Mouse (Mus musculus): ENCODE data around the gene Sh3glb2.

Sh3glb2 gene

DNA sequence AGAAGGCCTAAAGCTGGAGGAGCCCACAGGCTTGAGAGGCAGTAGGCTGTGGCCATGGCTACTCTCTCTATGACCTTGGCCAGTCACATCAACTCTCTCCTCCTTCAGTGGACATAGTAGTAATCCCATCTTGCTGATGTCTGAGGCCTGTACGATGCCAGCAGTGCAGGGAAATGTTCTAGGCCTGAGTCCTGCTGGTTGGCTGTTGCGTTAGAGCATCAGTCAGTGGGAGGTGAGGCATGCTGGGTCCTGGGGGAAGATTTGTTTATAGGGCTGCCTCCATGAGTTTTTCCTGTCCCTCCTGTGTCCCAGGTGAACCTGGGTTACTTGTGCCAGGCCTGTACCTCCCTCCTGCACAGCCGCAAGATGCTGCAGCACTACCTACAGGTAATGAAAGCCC is 17.1 kb downstream of the Sh3glb2 start:
- no peak for DNase-seq (ENCODE audit: low spot score in 2 of 2)

DNA sequence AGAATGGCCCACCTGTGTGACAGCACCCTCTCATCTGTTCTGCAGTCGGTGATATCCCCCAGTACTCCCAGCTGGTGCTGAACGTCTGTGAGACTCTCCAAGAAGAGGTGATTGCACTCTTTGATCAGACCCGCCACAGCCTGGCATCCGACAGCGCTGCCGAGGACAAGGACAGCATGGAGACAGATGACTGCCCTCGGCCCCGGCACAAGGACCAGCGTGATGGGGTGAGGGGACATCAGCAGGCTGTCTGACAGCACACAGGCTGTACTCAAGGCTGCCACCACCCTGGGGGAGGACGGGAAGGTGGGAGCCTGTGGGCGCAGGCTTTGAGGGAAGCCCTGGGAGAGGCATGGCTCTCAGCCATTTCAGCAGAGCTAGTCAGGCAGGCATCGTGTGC is 22.0 kb downstream of the Sh3glb2 start:
- DNase-seq (ENCODE audit: low spot score in 2 of 2) = no peak

DNA sequence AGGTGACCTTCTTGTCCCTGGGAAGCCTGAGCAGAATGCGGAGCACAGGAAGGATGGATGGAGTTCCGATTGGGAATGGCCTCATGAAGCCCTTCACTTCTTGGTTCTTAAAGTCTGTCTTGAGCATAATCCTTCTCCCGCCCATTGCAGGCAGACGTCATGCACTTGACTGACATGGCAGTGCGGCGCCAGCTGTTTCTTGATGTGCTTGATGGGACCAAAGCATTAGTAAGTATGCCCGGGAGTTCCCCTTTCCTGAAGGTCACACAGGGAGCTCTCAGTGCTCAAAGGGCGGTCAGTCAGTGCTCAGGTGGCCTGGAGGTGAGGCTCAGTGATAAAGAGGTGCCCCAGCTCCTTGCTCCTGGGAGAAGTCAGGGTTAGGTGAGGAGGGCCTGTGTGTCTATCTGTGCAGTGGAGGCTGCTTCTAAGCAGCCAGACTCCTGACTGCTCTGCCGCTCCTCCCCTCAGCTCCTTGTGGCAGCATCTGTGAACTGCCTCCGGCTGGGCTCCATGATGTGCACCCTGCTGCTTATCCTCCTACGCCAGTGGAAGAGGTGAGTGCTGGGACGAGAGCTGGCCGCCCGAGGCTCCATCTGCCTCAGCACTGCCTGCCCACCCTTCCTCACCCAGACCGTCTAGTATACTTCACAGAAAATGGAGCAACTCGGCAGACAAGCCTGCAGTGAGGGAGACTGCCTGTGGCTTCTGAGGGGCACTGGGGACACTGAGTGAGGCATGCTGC is 22.8 kb downstream of the Sh3glb2 start:
- DNase-seq (ENCODE audit: low spot score in 2 of 2) = no peak

DNA sequence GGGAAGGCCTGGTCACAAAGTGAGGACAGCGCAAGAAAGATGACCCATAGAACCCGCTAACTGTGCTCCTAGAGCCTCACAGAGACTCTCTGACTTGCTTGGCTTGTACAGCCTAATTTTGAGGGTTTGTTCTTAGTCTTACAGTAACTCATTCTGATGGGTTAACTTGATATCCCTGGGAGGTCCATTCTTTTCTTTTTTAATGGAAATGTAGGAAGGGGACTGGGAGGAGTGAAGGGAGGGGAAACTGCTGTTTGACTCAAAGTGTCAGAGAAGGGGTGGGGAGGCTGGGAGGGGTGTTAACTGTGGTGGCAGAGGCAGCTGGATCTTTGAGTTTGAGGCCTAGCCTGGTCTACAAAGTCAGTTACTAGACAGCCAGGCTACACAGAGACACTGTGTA is 23.8 kb downstream of the Sh3glb2 start:
- DNase-seq (ENCODE audit: low spot score in 2 of 2) = no peak

DNA sequence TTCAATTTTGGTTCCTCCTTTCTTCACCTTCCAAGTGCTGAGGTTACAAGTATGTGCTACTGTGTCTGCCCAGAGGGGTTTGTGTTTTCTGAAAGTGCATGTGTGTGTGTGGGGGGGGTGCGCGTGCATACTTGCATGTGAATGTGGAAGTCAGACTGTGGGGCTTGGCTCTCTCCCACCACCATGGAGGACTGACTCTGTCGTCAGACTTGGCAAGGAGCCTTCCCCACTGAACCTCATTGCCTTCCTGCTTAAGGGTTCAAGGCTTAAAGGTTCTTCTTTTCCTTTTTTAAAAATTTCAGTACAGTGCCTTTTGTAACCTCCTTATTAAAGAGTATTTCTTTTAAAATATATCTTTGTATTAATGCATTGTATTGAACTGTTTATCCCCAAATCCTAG is 30.3 kb downstream of the Sh3glb2 start:
- DNase-seq (ENCODE audit: low spot score in 2 of 2) = no peak

DNA sequence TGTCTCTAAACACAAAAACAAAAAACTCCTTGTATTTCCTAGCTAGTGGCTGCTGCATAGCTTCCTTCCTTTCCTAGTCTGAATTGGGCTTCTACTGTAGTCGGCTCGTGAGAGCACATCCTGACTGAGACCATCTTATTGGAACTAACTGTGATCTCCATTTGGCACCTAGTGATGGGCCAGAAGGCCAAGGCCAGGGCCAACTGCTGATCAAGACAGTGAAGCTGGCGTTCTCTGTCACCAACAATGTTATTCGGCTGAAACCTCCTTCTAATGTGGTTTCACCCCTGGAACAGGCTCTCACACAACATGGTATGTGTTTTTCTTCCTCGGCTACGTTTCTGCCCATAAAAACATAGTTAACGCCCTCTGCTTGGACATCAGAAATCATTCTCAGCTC is 31.9 kb downstream of the Sh3glb2 start:
- no peak for DNase-seq (ENCODE audit: low spot score in 2 of 2)

DNA sequence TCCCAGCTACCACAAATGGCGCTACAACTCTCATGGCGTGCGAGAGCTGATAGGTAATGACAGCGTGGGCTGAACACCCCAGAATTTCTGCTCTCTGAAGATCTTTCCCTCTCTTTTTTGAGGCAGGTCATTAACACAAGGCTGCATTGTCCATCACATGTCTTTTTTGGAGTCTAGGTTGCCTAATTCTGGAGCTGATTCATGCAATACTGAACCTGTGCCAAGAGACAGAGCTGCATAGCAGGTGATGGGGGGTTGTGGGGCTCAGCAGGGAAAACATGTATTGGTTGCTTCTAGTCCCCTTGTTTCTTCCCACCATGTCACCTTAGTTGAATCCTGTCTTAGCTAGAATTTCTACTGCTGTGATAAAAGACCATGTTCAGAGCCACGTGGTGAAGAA is 33.8 kb downstream of the Sh3glb2 start:
- no peak for DNase-seq (ENCODE audit: low spot score in 2 of 2)

DNA sequence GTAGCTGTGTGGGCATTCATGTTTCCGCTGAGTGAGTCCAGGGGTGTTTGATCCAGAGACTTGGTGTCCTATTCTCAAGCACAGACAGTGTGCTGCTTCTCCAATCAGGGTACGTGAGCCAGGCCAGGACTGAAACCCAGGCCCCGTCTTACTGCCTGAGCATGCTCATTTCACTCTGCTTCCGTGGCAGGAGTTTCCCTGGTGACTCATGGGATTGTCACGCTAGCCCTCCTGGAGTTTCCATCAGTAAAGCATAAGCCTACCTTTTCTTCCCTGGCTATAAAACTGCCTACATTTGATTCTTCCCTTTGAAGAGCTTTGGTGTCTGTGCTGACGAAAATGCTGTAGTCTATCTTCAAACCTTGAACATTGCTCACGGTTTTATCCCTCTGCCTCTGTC is 36.0 kb downstream of the Sh3glb2 start:
- DNase-seq (ENCODE audit: low spot score in 2 of 2) = no peak

DNA sequence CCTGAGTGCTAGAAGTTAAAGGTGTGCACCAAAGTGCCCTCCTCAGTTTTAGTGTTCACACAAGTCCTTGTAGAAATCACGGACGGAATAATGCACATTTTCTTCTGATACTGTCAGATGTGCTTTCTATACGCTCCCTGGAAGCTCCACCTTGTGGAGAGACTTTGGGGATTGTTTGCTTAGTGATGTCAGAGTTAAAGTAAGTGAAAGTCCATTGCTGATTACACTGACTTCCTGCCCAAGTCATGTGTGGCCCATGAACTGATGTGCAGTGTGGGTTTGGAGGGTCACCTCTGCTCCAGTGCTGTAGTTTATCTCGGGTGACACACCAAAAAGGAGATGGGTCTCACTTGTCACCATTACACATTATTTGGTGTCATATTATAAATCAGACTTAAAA is 39.9 kb downstream of the Sh3glb2 start:
- DNase-seq (ENCODE audit: low spot score in 2 of 2) = no peak

DNA sequence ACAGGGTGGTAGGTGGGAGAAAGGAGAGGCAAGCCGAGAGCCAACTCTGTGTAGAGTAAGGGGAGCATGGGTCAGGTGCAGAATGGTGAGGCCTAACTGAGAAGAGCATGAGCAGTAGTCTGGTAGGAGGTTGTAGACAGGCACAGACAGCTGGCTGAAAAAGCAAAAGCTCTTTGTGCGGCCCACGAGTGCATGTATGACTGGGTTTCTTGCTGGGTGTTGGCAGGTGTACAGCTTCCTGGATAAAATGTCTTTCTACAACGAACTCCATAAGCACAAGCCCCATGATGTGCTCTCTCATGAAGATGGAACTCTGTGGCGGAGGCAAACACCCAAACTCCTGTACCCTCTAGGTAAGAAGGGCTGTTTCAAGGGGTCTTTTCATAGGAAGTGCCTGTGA is 42.2 kb downstream of the Sh3glb2 start:
- DNase-seq (ENCODE audit: low spot score in 2 of 2) = no peak

DNA sequence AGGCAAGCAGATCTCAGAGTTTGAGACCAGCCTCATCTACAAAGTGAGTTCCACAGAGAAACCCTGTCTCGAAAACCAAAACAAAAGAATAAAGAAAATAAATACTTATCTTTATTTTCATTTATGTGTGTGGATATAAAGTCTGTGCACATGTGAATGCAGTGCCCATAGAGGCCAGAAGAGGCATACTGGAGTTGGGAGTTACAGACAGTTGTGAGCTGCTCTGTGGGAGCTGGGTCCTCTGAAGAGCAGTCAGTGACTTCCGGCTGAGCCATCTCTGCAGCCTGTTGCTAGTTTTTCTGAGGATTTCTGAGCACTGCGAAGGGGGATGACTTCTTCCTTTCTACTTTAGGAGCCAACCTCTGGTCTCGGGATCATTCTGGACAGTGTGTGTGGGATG is 43.0 kb downstream of the Sh3glb2 start:
- no peak for DNase-seq (ENCODE audit: low spot score in 2 of 2)

DNA sequence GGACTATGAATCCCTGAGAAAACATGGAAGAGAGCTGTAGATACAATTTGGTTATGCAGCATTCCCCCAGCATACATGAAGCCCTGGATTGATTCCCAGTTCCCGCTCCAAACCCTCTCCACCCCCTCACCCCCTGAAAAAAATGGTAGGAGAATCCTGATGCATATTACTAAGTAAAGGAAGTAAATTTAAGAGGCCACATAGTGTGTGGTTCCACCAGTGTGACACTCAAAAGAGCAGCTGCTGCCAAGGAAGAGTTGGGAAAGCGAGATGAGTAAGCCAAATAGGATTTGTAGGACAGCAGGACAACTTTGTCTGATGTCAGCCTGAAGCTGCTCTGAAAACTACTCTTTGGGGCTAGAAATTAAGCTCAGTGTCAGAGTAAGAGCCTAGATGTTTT is 47.7 kb downstream of the Sh3glb2 start:
- no peak for DNase-seq (ENCODE audit: low spot score in 2 of 2)

DNA sequence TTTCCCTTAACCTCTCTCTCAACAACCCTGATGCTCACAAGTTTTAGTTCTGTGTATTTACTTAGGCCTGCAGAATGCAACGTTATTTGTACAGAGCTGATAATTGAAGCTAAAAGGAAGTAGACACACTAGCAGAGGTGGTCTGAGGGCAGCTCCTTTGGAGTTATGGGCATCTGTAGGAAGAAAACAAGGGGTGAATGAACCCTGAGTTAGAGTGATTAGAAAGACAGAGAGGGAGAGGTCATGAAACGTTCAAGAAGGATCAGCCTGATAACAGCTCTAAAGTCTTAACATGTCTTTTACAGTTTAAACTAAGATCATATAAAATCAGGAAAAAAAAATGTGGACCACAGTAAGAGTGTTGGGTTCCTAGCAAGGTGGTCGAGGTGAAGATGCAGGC is 49.8 kb downstream of the Sh3glb2 start:
- no peak for DNase-seq (ENCODE audit: low spot score in 2 of 2)

DNA sequence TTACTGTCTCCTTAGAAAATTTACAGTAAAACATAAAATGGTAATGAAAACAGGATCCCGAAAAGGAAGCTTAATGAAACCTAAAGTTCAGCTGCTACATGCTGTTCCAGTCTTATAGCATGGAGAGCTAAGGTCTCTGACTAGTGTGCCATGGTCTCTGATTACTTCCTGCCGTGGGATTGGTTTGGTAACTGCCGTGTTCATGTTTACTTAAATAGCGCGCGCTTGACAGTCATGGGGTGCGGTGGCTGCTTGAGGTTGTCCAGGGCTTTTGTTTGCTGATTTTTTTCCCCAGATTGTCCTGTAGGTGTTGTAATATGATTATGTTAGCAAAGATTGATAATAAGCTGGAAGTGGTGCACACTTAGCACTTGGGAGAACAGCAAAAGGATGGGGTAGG is 53.0 kb downstream of the Sh3glb2 start:
- DNase-seq (ENCODE audit: low spot score in 2 of 2) = no peak

DNA sequence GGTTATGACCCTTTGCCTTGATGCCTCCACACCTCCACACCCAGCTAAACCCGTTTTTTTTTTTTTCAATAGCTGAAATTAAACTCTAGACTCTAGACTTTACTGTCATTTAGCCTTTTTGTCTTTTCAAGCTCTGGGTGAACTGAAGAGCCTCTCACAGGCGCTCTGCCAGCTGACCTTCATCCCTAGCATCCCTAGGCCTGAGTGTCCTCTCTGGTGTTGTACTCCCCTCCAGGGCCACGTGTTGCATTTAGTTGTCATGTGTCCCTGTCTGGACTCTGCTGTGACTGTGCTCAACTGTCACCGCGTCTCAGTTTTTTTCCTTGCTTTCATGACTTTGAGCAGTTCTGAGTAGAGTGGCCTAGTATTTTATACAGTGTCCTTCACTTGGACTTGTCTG is 59.2 kb downstream of the Sh3glb2 start:
- no peak for DNase-seq (ENCODE audit: low spot score in 2 of 2)

DNA sequence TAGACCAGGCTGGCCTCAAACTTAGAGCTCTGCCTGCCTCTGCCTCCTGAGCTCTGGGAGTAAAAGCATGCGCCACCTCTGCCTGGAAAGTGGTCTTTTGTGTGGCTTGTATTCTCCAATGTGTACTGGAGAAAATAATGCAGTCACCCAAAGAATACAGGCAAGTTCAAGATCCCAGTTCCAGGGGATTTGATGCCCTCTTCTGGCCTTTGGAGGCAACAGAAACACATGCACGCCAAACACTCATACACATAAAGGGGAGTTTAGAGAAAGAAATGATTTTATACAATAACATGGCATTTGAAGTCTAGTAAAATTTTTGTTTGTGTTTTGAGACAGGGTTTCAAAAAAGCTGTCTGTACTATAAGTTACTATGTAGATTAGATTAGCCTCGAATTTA is 59.6 kb downstream of the Sh3glb2 start:
- no peak for DNase-seq (ENCODE audit: low spot score in 2 of 2)
